Mouse (Mus musculus) hindbrain, embryonic 16.5 days (tissue): Measurements from ENCODE around the gene Ece1. TPM values are rescaled to one million over a fixed set of nuclear protein-coding genes. Genes with fewer than 3 reads are reported as not detected.

Experiments used
- ATAC-seq: fragments of 200-750 bp; cut with Nextera tagmentation; 2 replicates; pipeline ENCODE4 v1.8.0; 2017; ENCODE audit warnings: moderate TSS enrichment, moderate library complexity
- H3K27ac ChIP-seq: fragments of 300-500 bp; sonication (generic); 2 replicates; pipeline ENCODE4 v1.5.1; 2014; ENCODE audit warnings: low read depth, mild to moderate bottlenecking, control low read depth, low read length, moderate library complexity
- H3K27me3 ChIP-seq: fragments of 300-500 bp; sonication (generic); replicated peaks from 2 replicates; pipeline ENCODE4 v1.6.1; 2014; ENCODE audit warnings: low read length; ENCODE audit not compliant: control insufficient read depth, insufficient read depth
- H3K36me3 ChIP-seq: fragments of 300-500 bp; sonication (generic); 2 replicates; pipeline ENCODE4 v1.6.1; 2014; ENCODE audit warnings: mild to moderate bottlenecking, low read length, moderate library complexity, mixed read lengths; ENCODE audit not compliant: control insufficient read depth, insufficient read depth
- H3K4me1 ChIP-seq: fragments of 300-500 bp; sonication (generic); 2 replicates; pipeline ENCODE4 v1.6.1; 2014; ENCODE audit warnings: low read depth, low read length; ENCODE audit not compliant: control insufficient read depth, insufficient read depth
- H3K4me2 ChIP-seq: fragments of 300-500 bp; sonication (generic); 2 replicates; pipeline ENCODE4 v1.6.1; 2014; ENCODE audit warnings: mild to moderate bottlenecking, low read length, control low read depth, moderate library complexity
- H3K4me3 ChIP-seq: fragments of 300-500 bp; sonication (generic); 2 replicates; pipeline ENCODE4 v1.5.1; 2014; ENCODE audit warnings: mild to moderate bottlenecking, low read length, control low read depth, moderate library complexity
- H3K9ac ChIP-seq: fragments of 300-500 bp; sonication (generic); 2 replicates; pipeline ENCODE4 v1.6.1; 2014; ENCODE audit warnings: low read depth, mild to moderate bottlenecking, control low read depth, low read length, moderate library complexity
- H3K9me3 ChIP-seq: fragments of 300-500 bp; sonication (generic); 2 replicates; pipeline ENCODE4 v1.6.1; 2014; ENCODE audit warnings: mild to moderate bottlenecking, low read length, moderate library complexity; ENCODE audit not compliant: control insufficient read depth
- WGBS: fragments of 180-500 bp; shearing (Covaris S2); extraction: QIAGEN DNeasy Blood & Tissue Kit; methylation state at CpG from one replicate; pipeline ENCODE4 v1.1.7; 2014; 5-methylcytosine and 5-hydroxymethylcytosine counted together
- polyA plus RNA-seq: library from polyadenylated mRNA; unstranded; fragments of >200 nt; fragmentation: Nextera tagmentation; extraction: Ambion mirVana; gene quantifications from 2 replicates; pipeline ENCODE4 v1.2.1, GENCODE M21; 2015

The Ece1 gene
- polyA plus RNA-seq, 1 experiment from 2014 or later = 18.5 TPM

DNA sequence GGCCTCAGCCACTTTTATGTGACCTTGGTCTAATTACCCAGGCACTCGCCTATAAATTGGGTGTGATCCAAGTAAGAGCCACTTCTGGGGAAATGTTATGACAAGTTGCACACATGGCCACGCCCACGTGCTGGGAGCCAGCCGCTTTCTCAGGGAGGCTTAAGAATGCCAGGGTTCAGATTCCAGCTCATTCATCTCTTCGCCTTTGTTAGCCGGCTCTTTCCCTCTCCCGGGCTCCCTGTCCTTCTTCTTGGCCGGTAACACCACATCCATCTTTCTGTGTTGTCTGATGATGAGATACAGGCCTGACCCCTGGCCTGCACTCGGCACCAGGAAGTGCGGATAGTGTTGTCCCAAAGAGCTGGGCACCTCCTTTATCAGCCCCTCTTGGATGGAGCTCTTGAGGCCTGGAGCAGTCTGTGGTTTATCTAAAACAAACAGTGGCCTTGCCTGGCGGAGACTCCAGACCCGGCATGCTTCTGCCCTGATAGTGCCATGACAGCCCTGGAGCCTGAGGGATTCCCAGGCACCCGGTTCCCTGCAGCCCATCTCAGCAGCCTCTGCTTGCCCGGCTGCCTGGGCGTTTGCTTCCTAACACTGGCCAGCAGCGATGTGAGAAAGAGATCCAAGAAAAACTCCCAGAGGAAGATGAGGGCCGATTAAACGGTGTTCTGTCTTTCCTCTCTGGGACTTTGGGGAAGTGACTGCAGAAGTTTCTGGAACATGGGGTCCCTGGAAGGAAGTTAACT, 69.1 kb downstream of the Ece1 start:
- H3K4me2 ChIP-seq = no peak overlapping the region

DNA sequence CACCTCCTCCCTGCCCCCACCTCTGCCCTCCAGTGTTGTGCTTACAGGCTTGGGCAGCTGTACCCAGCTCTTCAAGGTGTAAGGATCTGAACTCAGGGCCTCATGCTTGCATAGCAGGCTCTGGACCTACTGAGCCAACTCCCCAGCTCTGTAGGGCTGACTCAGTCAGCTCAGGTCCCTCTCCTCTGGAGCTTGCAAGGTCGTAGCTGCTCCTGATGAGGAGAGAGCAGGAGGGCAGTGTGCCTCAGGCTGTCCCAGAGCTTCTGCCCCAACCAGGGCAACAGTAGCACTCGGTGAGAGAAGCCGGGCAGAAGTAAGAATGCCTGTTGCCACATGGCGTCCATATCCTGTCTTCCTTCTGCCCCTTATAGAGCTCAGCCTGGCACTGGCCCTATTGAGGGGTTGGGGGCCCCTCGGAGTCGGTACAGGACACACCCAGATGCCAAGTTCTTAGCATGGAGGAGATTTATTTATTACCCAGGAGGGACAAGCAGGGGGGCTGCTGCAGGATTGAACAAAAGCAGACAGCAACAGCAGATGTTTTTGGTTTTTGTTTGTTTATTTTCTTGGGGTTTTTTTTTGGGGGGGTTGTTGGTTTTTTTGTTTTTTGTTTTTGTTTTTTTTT, 70.6 kb downstream of the Ece1 start:
- no peak for ATAC-seq
- peaks cover 15% of the 10 kb centered on the region for H3K36me3 ChIP-seq

More for the DNA sequence above, 69.1 kb downstream of the Ece1 start:
- H3K9me3 ChIP-seq = no peaks in the 10 kb centered on the region
- H3K27ac ChIP-seq = peak overlapping the region; percentile 62
- no peak overlapping the region for H3K9ac ChIP-seq
- peaks cover 6% of the 10 kb centered on the region for H3K36me3 ChIP-seq
- 20% methylated on average over 18 of the region's 18 CpGs for WGBS
- peaks cover 16% of the 10 kb centered on the region for H3K4me1 ChIP-seq
- no peaks in the 10 kb centered on the region for H3K27me3 ChIP-seq
- peak; percentile 27; the same call in 1 of the 2 replicates for ATAC-seq
- H3K4me3 ChIP-seq = no peak overlapping the region

DNA sequence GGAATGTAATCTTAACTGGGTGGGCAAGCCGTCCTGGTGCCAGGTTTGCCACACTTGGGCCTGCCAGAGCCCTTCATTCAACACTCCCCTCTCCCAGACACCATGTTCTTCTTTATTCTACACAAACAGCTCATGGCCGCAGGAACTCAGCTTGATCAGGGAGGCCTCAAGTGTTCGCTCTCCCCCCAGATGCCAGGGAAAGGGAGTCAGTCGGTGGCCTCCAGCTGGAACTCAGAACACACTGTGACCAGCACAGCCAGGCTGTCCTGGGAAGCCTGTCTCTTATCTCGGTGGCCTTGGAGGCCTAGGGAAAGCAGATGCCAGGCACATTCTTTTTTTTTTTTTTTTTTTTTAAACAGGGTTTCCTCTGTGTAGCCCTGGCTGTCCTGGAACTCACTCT, 71.3 kb downstream of the Ece1 start:
- WGBS = 65% methylated on average over 5 of the region's 5 CpGs
- Histone ChIP-seq H3K9me3 (no peaks in the 10 kb centered on the region), H3K27me3 (no peaks in the 10 kb centered on the region), H3K4me3 (no peak overlapping the region), H3K9ac (no peak overlapping the region; the same call in 1 of the 2 replicates), H3K27ac (no peak overlapping the region), H3K36me3 (peaks cover 16% of the 10 kb centered on the region), H3K4me1 (peaks cover 11% of the 10 kb centered on the region), H3K4me2 (no peak overlapping the region)
- no peak for ATAC-seq

More for the DNA sequence above, 70.6 kb downstream of the Ece1 start:
- Histone ChIP-seq H3K9ac (no peak overlapping the region), H3K4me3 (no peak overlapping the region), H3K4me2 (no peak overlapping the region), H3K27ac (no peak overlapping the region), H3K9me3 (no peaks in the 10 kb centered on the region), H3K4me1 (peaks cover 11% of the 10 kb centered on the region), H3K27me3 (no peaks in the 10 kb centered on the region)
- 45% methylated on average over 6 of the region's 6 CpGs for WGBS

DNA sequence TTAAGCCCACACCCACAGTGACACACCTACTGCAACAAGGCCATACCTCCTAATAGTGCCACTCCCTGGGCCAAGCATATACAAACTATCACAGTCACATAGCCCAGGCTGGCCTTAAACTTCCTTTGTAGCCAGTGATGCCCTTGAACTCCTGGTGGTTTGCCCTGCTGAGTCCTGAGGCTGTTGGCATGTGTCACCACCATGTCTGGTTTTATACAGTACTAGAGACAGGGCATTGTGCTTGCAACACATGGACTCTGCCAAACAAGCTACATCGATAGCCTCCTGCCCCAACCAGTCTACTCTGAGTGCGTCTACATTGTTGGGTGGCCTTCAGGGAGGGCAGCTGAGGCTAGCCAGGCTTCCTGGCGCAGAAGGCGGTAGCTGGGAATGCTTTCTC, 74.1 kb downstream of the Ece1 start:
- Histone ChIP-seq H3K36me3 (peaks cover 16% of the 10 kb centered on the region), H3K4me1 (peaks cover 9% of the 10 kb centered on the region), H3K4me2 (no peak overlapping the region), H3K9ac (no peak overlapping the region), H3K4me3 (no peak overlapping the region), H3K27me3 (no peaks in the 10 kb centered on the region), H3K27ac (no peak overlapping the region), H3K9me3 (no peaks in the 10 kb centered on the region)
- WGBS = 88% methylated on average over 4 of the region's 4 CpGs
- ATAC-seq = no peak

DNA sequence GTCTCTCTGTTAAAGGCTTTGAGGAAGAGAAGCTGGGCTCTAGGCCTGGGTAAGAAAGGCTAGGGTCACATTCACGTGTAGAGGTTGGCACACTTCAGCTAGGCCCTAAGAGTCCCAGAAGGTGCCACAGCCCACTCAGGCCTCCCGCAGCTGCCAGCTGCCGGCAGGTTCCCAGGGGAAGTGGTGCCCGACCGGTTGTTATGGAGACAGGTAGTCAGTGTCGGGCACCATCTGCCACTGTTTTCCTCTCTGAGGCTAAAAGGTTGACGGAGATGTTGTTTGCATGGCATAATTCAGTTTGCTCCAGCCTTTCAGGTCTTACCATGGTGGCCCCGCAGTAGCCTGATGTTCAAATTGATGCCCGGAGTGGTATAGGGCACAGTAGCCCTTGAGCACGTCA, 78.0 kb downstream of the Ece1 start:
- Histone ChIP-seq H3K4me2 (no peak overlapping the region), H3K27me3 (no peaks in the 10 kb centered on the region), H3K9me3 (no peaks in the 10 kb centered on the region), H3K36me3 (peaks cover 15% of the 10 kb centered on the region), H3K27ac (peak overlapping the region; percentile 30; the same call in 1 of the 2 replicates), H3K4me1 (peaks cover 21% of the 10 kb centered on the region), H3K4me3 (no peak overlapping the region), H3K9ac (no peak overlapping the region)
- 42% methylated on average over 10 of the region's 10 CpGs for WGBS
- no peak; the same call in 1 of the 2 replicates for ATAC-seq

DNA sequence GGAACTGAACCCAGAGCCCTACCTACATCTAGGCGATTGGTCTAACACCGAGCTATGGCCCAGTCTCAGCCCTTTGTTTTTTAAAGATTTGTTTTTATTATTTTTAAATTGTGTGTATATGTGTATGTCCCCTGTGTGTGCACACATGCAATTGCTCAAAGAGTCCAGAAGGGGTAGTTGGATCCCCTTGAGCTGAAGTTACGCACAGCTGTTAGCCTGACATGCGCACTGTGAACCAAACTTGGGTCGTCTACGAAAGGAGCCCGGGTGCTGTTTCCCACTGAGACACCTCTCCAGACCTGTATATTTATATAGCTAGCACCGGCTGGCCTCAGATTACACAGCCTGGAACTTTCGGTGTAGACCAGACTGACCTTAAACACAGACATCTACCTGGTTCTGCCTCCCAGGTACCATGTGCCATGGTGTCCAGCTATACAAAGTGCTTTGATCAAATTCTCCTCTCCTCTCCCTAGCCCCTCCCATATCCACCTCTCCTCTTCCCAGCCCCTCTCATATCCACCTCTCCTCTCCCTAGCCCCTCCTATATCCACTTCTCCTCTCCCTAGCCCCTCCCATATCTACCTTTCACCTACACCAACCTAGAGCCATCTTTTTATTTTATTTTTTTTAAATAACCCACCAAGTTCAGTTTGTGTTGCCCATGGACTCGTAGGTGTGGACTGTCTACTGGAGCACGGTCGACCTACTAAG, 79.3 kb downstream of the Ece1 start:
- ATAC-seq = no peak
- H3K4me1 ChIP-seq = peaks cover 21% of the 10 kb centered on the region
- 92% methylated on average over 12 of the region's 12 CpGs for WGBS
- no peak overlapping the region for H3K9ac ChIP-seq
- H3K36me3 ChIP-seq = peaks cover 15% of the 10 kb centered on the region
- H3K4me2 ChIP-seq = no peak overlapping the region
- H3K9me3 ChIP-seq = no peaks in the 10 kb centered on the region
- no peak overlapping the region for H3K27ac ChIP-seq
- H3K27me3 ChIP-seq = no peaks in the 10 kb centered on the region
- no peak overlapping the region for H3K4me3 ChIP-seq

DNA sequence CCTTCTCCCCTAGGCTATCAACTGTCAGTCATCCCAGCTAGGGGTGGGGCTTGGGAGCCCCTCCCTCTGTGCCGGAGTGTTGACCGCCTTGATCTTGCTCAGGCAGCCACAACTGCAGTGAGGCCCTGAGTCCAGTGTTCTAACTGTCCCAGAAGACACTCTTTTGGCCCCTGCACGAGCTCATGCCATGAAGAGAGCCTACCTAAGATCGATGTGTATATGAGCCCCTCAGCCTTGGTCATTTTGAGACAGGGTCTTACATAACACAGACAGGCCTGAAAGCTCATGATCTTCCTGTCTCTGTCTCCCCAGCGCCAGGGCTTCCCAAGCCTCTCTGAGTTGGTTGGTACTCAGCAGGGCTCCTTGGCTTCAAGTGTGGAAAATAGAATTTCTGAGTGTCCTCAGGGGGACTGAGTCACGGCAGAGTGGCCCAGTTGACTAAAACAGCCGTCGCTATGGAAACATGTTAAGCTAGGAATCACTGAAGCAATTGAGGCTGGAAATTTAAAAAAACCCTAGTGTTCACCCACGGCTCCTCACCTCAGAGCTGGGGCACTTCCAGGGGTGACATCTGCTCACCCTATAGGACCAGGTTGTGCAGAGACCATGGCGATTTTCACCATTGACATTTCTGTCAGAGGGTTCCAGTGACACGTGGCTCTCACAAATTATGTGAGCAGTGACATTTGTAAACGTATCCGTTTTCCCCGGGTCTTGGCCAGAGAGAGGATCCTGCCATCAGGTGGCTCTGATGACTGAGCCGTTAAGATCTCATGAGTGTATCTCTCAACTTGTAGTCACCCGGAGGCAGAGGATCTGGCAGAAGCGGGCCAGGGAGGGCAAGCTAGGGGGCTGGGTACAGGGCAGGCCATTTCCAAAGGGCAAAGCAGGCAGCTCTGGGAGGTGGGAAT, 80.1 kb downstream of the Ece1 start:
- H3K4me3 ChIP-seq = no peak overlapping the region
- 42% methylated on average over 17 of the region's 17 CpGs for WGBS
- H3K36me3 ChIP-seq = peaks cover 9% of the 10 kb centered on the region
- H3K4me1 ChIP-seq = peaks cover 21% of the 10 kb centered on the region
- no peak for ATAC-seq
- H3K4me2 ChIP-seq = no peak overlapping the region
- H3K9ac ChIP-seq = no peak overlapping the region
- H3K27me3 ChIP-seq = no peaks in the 10 kb centered on the region
- no peaks in the 10 kb centered on the region for H3K9me3 ChIP-seq
- peak overlapping the region; percentile 55 for H3K27ac ChIP-seq

DNA sequence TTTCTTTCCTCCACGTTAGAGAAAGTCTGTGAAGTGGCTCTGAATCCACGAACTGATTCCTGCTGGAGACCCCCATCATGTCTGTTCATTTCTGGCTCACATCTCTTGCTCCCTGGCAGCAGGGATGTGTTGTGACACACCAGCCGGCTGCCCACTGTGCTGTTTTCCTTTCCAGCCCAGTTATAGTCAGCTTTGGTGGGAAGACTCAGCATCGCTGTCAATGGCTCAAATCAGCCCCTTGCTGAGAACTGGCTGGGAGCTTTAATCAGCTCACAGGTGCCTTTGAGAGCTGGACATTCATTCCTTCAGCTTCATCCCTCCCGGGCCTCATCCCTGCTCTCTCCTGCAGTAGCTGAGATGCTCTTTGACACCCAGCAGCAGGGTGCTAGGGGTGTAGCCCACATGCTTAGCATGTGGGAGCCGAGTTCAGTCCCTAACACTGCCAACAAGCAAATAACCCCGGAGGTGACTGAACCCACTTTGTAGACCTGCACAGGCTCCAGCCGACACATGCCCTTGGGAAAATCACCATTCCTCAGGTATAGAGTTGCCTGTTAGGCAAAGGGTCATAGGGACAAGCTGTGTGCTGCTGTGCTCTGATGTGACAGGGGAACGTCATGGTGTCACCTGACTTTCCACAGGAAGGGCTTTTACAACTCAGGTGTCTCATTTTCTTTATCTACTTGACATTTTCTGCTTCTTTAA, 80.9 kb downstream of the Ece1 start:
- H3K4me1 ChIP-seq = peaks cover 21% of the 10 kb centered on the region
- no peaks in the 10 kb centered on the region for H3K27me3 ChIP-seq
- no peak overlapping the region for H3K4me3 ChIP-seq
- H3K9ac ChIP-seq = peak overlapping the region; percentile 45
- H3K27ac ChIP-seq = peak overlapping the region; percentile 42; the same call in 1 of the 2 replicates
- WGBS = 50% methylated on average over 9 of the region's 9 CpGs
- H3K4me2 ChIP-seq = no peak overlapping the region
- ATAC-seq = no peak
- H3K36me3 ChIP-seq = peaks cover 4% of the 10 kb centered on the region; the same call in 1 of the 2 replicates
- H3K9me3 ChIP-seq = no peaks in the 10 kb centered on the region
